Mouse (Mus musculus) hindbrain, embryonic 11.5 days (tissue): ENCODE data around the gene Sept9. TPM values are rescaled to one million over a fixed set of nuclear protein-coding genes. Genes with fewer than 3 reads are reported as not detected.

Experiments
- ATAC-seq: fragments of 200-750 bp; cut with Nextera tagmentation; 2 replicates; pipeline ENCODE4 v1.8.0; 2017; ENCODE audit warnings: mild to moderate bottlenecking, moderate TSS enrichment, moderate library complexity; ENCODE audit not compliant: low FRiP score
- DNase-seq: peaks from one replicate; pipeline ENCODE4 v3.0.0-alpha.2; 2015; ENCODE audit warnings: low spot score
- H3K27ac ChIP-seq: fragments of 300-500 bp; sonication (generic); 2 replicates; pipeline ENCODE4 v1.5.1; 2014; ENCODE audit warnings: mild to moderate bottlenecking, low read depth, low read length
- H3K27me3 ChIP-seq: fragments of 300-500 bp; sonication (generic); 2 replicates; pipeline ENCODE4 v1.6.1; 2014; ENCODE audit warnings: mild to moderate bottlenecking, low read length, moderate library complexity, mixed read lengths; ENCODE audit not compliant: control insufficient read depth, insufficient read depth
- H3K36me3 ChIP-seq: fragments of 300-500 bp; sonication (generic); 2 replicates; pipeline ENCODE4 v1.6.1; 2014; ENCODE audit warnings: mild to moderate bottlenecking, low read length, moderate library complexity, mixed read lengths; ENCODE audit not compliant: control insufficient read depth, insufficient read depth
- H3K4me1 ChIP-seq: fragments of 300-500 bp; sonication (generic); replicated peaks from 2 replicates; pipeline ENCODE4 v1.6.1; 2014; ENCODE audit warnings: low read length, mixed read lengths; ENCODE audit not compliant: control insufficient read depth, insufficient read depth
- H3K4me2 ChIP-seq: fragments of 300-500 bp; sonication (generic); replicated peaks from 2 replicates; pipeline ENCODE4 v1.6.1; 2014; ENCODE audit warnings: mild to moderate bottlenecking, low read depth, low read length
- H3K4me3 ChIP-seq: fragments of 300-500 bp; sonication (generic); 2 replicates; pipeline ENCODE4 v1.5.1; 2014; ENCODE audit warnings: low read depth, low read length
- H3K9ac ChIP-seq: fragments of 300-500 bp; sonication (generic); 2 replicates; pipeline ENCODE4 v1.6.1; 2014; ENCODE audit warnings: low read depth, low read length
- H3K9me3 ChIP-seq: fragments of 300-500 bp; sonication (generic); 2 replicates; pipeline ENCODE4 v1.6.1; 2016; ENCODE audit warnings: low read length; ENCODE audit not compliant: control insufficient read depth
- WGBS: fragments of 180-500 bp; shearing (Covaris S2); extraction: QIAGEN DNeasy Blood & Tissue Kit; methylation state at CpG from one replicate; pipeline ENCODE4 v1.1.7; 2014; 5-methylcytosine and 5-hydroxymethylcytosine counted together
- polyA plus RNA-seq: library from polyadenylated mRNA; unstranded; fragments of >200 nt; fragmentation: Nextera tagmentation; extraction: Ambion mirVana; gene quantifications from 2 replicates; pipeline ENCODE4 v1.2.1, GENCODE M21; 2014

Gene Sept9
- 126 and 141 TPM in 2 replicates for polyA plus RNA-seq

DNA sequence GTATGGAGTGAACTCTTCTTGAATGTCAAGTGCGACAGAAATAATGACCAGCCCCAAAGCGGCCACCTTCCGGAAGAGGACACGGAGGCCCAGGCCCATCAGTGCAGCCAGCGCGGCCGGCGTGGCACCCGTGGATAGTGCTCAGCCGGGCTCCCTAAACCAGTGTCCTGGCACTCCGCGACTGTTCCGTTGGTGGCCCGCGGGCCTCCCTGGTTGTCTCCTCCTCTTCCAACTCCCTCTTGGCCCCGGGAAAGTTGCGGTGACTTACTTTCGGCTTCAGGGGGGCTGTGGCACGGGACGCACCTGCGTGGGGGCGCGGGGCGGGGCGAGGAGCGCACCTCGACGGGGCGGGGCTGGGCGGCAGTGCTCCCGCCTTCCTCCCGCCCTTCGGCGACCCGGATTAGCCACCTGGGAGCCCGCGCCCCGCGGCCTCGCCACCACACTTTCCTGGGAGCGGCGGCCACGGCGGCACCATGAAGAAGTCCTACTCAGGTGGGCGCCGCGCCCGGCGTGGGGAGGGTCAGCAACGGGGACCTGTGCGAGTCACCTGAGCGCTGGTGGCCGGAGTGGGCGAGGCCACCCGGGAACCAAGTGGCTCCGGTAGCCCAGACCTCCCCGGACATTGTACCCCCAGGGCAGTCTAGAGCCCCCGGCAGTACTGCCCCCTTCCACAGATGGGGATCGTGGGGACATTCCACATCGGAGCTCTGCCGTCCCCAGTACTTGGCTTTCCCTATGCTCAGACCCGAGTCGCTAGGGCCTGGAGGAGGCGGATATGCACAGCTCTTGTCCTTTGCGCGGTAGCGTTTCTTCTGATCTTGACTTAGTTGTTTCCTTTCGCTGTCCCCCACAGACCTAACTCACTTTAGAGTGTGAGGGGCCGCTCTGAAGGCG, at the start of gene Sept9:
TSS of gene Sept9 (plus strand) at position 380 of the 894 bp plus-strand sequence.
- H3K27ac ChIP-seq, result no peak within 1 kb of the TSS
- no peak for ATAC-seq
- no peaks in the 10 kb centered on the region for H3K9me3 ChIP-seq
- WGBS, result under 1% methylated on average over 67 of the region's 70 CpGs
- peaks cover 31% of the 10 kb centered on the region for H3K27me3 ChIP-seq
- peak; percentile 48 for DNase-seq
- peak within 1 kb of the TSS; percentile 35 for H3K4me3 ChIP-seq
- no peaks in the 10 kb centered on the region for H3K36me3 ChIP-seq
- peaks cover 6% of the 10 kb centered on the region for H3K4me1 ChIP-seq
- 0 out of 2 replicates have a peak within 1 kb of the TSS, but pooled peaks have one; percentile 4 for H3K9ac ChIP-seq
- H3K4me2 ChIP-seq, result peak within 1 kb of the TSS; percentile 48

DNA sequence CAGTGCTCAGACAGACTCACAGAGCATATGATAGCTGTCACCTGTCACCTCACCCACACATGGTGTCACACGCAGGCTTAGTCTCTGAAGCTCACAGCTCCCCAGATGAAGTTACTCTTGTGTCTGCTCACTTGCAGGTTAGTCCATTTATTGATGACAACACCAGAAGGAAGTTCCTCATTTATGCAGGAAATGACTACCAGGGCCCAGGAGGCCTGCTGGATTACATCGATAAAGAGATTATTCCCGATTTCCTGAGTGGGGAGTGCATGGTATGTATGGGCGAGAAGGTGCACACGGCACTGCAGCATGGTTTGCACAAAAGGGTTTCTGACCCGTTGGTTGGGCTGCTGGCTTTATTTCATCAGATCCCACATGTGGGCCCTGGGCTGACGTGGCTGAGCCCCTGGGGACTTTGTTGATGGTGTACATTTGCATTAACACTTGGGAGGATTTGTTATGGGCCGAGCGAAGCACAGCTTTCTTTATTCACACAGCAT, 48.9 kb upstream of the Sept9 start:
- no peaks in the 10 kb centered on the region for H3K36me3 ChIP-seq
- H3K4me2 ChIP-seq, result no peak overlapping the region
- no peaks in the 10 kb centered on the region for H3K9me3 ChIP-seq
- no peak overlapping the region for H3K9ac ChIP-seq
- H3K27ac ChIP-seq, result no peak overlapping the region
- WGBS, result 83% methylated on average over 9 of the region's 9 CpGs
- H3K4me3 ChIP-seq, result no peak overlapping the region
- peaks cover 2% of the 10 kb centered on the region; the same call in 1 of the 2 replicates for H3K4me1 ChIP-seq
- no peak for ATAC-seq
- DNase-seq, result no peak
- H3K27me3 ChIP-seq, result no peaks in the 10 kb centered on the region

DNA sequence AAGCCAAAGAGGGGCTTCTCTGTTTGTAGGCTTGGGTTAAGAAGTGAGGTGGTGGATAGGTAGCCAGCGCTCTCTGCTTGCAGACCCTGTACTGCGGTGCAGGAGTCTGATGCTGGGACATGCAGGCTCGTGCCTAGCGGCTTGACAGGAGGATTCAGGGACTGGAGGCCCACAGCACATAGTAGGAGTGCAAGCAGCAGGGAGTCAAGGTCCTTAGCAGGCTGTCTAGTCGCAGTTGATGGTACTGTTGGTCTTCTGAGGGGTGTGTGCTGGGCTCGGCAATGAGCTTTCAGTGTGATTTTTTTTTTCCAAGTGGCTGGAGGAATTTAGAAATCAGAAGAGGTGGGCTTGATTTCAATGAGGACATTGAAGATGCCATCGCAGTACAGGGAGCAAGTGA, 48.0 kb upstream of the Sept9 start:
- no peaks in the 10 kb centered on the region for H3K9me3 ChIP-seq
- H3K4me2 ChIP-seq, result no peak overlapping the region
- H3K27me3 ChIP-seq, result no peaks in the 10 kb centered on the region
- 93% methylated on average over 7 of the region's 7 CpGs for WGBS
- H3K4me3 ChIP-seq, result no peak overlapping the region
- H3K27ac ChIP-seq, result no peak overlapping the region
- no peak for DNase-seq
- ATAC-seq, result no peak
- no peaks in the 10 kb centered on the region for H3K36me3 ChIP-seq
- no peak overlapping the region for H3K9ac ChIP-seq
- peaks cover 2% of the 10 kb centered on the region; the same call in 1 of the 2 replicates for H3K4me1 ChIP-seq

DNA sequence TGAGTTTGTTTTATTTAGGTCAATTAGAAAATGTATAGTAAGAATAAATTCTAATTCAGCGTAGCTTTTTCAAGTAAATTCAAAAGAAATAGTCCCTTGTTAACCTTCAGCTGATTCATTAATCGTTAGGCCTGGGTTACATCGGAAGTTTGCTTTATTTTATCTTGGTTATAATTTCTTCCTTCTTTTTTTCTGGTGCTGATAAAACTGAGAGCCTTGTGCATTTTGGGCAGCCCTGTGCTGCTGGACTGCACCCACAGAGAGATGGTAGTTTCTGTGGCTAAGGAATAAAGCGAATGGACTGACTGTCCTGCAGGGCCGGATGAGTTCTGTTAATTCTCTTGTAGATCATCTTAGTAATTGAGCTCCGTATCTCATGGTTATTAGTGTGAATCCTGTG, 46.9 kb upstream of the Sept9 start:
- Histone ChIP-seq H3K27me3 (no peaks in the 10 kb centered on the region), H3K36me3 (0 out of 2 replicates have a peak, but pooled peaks cover 4% of the 10 kb centered on the region), H3K9ac (no peak overlapping the region), H3K9me3 (no peaks in the 10 kb centered on the region), H3K4me1 (no peaks in the 10 kb centered on the region), H3K27ac (no peak overlapping the region), H3K4me3 (no peak overlapping the region), H3K4me2 (no peak overlapping the region)
- 96% methylated on average over 6 of the region's 6 CpGs for WGBS
- DNase-seq (no peak), ATAC-seq (no peak)

DNA sequence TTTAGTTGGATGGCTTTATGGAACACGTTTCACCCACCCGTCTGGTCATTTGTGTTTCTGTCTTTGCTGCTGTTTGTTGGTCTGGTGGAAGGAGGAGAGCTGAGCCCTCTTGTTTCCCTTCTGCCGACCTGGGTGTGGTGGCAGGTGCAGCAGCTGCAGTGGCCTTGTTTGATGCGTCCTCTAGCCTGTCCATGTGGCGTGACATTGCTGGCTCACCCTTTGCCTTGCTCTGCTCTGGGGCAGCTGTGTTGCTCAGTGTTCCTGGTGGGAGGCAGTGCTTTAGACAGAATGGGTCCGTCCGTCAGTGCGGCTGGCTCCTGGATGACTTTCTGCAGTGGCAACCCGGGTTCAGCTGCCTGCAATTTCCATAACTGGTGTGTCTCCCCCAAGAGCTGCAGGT, 45.9 kb upstream of the Sept9 start:
- Histone ChIP-seq H3K4me1 (no peaks in the 10 kb centered on the region), H3K27me3 (no peaks in the 10 kb centered on the region), H3K4me3 (no peak overlapping the region), H3K9ac (no peak overlapping the region), H3K9me3 (no peaks in the 10 kb centered on the region), H3K27ac (no peak overlapping the region), H3K4me2 (no peak overlapping the region), H3K36me3 (0 out of 2 replicates have a peak, but pooled peaks cover 4% of the 10 kb centered on the region)
- WGBS, result 79% methylated on average over 9 of the region's 9 CpGs
- ATAC-seq (no peak), DNase-seq (no peak)

DNA sequence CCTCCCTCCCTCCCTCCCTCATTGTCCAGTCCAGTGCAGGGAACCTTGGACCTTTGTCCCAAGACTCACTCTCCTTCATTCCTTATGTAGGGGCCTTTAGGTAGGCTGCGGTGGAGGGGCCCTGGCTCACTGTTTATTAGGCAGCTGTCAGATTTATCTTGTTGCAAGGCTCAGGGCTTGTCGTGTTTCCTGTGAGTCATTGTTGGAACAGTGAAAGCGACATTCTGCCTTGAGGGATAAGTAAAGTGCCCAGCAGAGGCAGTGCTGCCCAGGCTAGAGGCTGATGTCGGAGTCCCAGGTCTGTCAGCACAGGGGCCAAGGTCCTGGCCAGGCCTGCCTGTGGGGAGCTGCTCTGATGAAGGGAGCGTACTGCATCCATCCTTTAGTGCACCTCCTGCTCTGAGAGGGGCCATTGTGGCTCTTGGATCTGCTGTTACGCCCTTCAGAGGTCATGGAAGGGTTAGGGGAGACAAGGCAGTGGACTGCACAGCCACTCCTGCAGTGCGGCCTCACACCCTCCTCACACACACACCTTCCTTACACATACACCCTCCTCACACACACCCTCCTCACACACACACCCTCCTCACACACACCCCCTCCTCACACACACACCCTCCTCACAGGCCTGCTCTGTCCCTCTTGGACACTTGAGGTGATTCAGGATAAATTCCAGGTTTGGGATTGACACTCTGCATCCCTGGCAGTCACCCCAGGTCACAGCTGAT, 45.2 kb upstream of the Sept9 start:
- Histone ChIP-seq H3K4me3 (no peak overlapping the region), H3K9ac (no peak overlapping the region), H3K9me3 (no peaks in the 10 kb centered on the region), H3K36me3 (0 out of 2 replicates have a peak, but pooled peaks cover 4% of the 10 kb centered on the region), H3K4me2 (no peak overlapping the region), H3K27ac (no peak overlapping the region), H3K4me1 (no peaks in the 10 kb centered on the region), H3K27me3 (no peaks in the 10 kb centered on the region)
- ATAC-seq (no peak), DNase-seq (no peak)
- 61% methylated on average over 7 of the region's 7 CpGs for WGBS

DNA sequence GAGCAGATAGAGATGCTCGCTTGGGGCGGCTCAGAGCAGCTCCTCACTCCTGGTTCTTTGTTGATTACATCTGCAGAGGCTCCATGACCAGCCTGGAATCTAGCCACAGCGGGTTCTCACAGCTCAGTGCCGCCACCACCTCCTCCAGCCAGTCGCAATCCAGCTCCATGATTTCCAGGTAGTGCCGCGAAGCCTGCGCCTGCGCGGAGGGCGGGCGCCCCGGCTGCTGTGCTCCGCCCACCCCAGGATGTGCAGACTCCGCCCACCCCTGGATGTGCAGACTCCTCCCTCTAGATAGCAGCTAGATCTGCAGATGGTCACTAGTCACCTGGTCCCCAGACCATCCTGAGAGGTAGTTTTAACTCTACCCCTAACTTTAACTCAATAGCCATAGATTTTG, 42.7 kb upstream of the Sept9 start:
- no peak overlapping the region for H3K27ac ChIP-seq
- H3K4me3 ChIP-seq, result no peak overlapping the region
- no peak overlapping the region for H3K9ac ChIP-seq
- no peak overlapping the region for H3K4me2 ChIP-seq
- H3K4me1 ChIP-seq, result no peaks in the 10 kb centered on the region
- ATAC-seq (no peak), DNase-seq (peak; percentile 83)
- 8% methylated on average over 15 of the region's 15 CpGs for WGBS
- 0 out of 2 replicates have a peak, but pooled peaks cover 4% of the 10 kb centered on the region for H3K36me3 ChIP-seq
- no peaks in the 10 kb centered on the region for H3K27me3 ChIP-seq
- no peaks in the 10 kb centered on the region for H3K9me3 ChIP-seq

DNA sequence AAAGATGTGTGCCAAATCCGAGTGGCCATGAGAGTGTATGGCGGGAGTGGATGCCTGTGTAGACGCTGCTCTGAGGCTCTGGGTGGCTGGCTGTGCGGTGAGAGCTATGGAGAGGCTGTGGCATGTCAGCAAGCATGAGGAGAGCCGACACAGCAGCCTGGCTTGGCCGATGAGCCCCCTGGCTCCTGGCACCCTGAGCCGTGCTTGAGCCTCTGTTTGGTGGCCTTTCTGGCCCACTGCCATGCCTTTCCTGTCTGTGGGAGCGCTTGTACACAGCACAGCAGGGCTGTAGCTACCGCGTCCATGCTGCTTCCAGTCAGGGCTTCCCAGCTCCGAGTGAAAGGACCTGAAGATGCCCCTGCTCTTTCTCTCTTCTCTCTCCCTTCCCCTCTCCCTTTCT, 41.1 kb upstream of the Sept9 start:
- Histone ChIP-seq H3K9ac (no peak overlapping the region), H3K27ac (no peak overlapping the region), H3K4me3 (no peak overlapping the region), H3K4me2 (no peak overlapping the region), H3K9me3 (no peaks in the 10 kb centered on the region), H3K36me3 (0 out of 2 replicates have a peak, but pooled peaks cover 4% of the 10 kb centered on the region), H3K27me3 (no peaks in the 10 kb centered on the region), H3K4me1 (no peaks in the 10 kb centered on the region)
- ATAC-seq (no peak), DNase-seq (no peak)
- 91% methylated on average over 11 of the region's 11 CpGs for WGBS
